Mouse (Mus musculus) olfactory bulb, adult 2 months (tissue): ENCODE measurements around the gene Iqcn.

Source experiments
- CTCF ChIP-seq: fragments of 200-500 bp; IDR thresholded peaks from 2 replicates; pipeline ENCODE4 v1.5.1; 2012; ENCODE audit warnings: low read depth, mild to moderate bottlenecking, low read length, moderate library complexity; ENCODE audit not compliant: insufficient read depth
- POLR2A ChIP-seq: fragments of 200-500 bp; IDR thresholded peaks from 2 replicates; pipeline ENCODE4 v1.6.1; 2012; ENCODE audit warnings: mild to moderate bottlenecking, low read depth, low read length, moderate library complexity; ENCODE audit not compliant: insufficient read depth

- TF ChIP-seq CTCF (peak; percentile 13; the same call in 1 of the 2 replicates), POLR2A (no peak)
Observed at GRCm38 (mm10) chr8:70658897-70659603, 44.2 kb upstream of the Iqcn start.
